Mouse (Mus musculus): ENCODE measurements around the gene Olfr6. TPM values are rescaled to one million over a fixed set of nuclear protein-coding genes. Genes with fewer than 3 reads are reported as not detected.
"Not testable (repeated sequence)": the region's sequence is repeated elsewhere in the genome, so short reads cannot be mapped to it uniquely, and the experiment has no call there.

The Olfr6 gene
- not detected in 2 replicates for polyA plus RNA-seq (2015; fragmentation: Nextera tagmentation; extraction: Ambion mirVana)

DNA sequence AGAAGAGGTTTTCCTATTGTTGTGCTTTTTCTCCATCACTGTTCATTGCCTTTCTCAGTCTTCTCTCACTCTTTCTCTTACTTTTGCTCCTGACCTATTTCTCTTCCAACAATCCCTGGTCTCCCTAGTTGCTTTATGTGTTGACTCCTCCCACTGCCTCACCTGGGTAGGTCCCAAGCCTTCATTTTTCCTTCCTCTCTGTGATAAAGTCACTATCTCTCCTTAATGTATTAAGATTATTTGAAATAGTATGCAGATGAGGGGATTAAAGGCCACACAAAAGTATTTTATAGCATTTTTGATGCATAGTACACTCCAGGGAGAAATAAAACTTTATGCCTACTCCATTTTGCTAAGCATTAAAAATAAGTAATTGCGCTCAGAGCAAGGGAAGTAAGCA, at the start of gene Olfr6:
TSS of gene Olfr6 (minus strand) at position 101 of the 400 bp plus-strand sequence.
- Histone ChIP-seq H3K27me3 (ENCODE audit: control insufficient read depth, insufficient read depth, low read length) (no peaks in the 10 kb centered on the region), H3K4me1 (ENCODE audit: control insufficient read depth, insufficient read depth, low read length) (no peaks in the 10 kb centered on the region), H3K27ac (ENCODE audit: low read length) (no peak within 1 kb of the TSS), H3K4me3 (ENCODE audit: low read length) (no peak within 1 kb of the TSS), H3K36me3 (ENCODE audit: control insufficient read depth, insufficient read depth) (no peaks in the 10 kb centered on the region), H3K9me3 (replicated peaks; ENCODE audit: control insufficient read depth, low read length) (no peaks in the 10 kb centered on the region), H3K4me2 (ENCODE audit: low read depth, low read length) (no peak within 1 kb of the TSS), H3K9ac (ENCODE audit: low read length) (no peak within 1 kb of the TSS)
- no peak for ATAC-seq (replicated peaks; ENCODE audit: extremely low read depth, insufficient read depth, low FRiP score)
- WGBS: 81% methylated on average over 1 of the region's 1 CpGs

DNA sequence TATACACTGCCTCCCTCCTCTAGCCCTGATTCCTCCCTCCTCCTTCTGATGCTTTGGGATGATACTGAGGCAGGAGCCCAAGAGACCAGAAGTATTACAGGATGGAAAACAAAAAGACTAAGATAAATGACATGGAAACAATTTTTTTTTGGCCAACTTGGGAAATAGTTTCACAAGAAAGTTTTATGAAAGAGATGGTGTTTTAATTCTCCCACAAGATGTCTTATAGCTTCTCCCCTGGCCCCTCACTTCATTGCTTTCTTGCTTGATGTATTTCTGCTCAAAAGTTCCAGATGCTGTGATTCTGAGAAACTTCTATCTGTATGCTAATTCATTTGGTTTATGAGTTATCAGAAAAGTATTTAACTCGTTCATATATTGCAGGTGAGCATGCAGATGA, 42.2 kb upstream of the Olfr6 start, which contains the start of gene Olfr2:
TSS of gene Olfr2 (minus strand) at position 101 of the 400 bp plus-strand sequence.
- H3K36me3 ChIP-seq (ENCODE audit: control insufficient read depth, insufficient read depth): no peaks in the 10 kb centered on the region
- no peaks in the 10 kb centered on the region for H3K27me3 ChIP-seq (ENCODE audit: control insufficient read depth, insufficient read depth, low read length)
- WGBS: 39% methylated on average over 1 of the region's 1 CpGs
- no peaks in the 10 kb centered on the region for H3K9me3 ChIP-seq (replicated peaks; ENCODE audit: control insufficient read depth, low read length)
- H3K9ac ChIP-seq (ENCODE audit: low read length): no peak within 1 kb of the TSS
- no peak within 1 kb of the TSS for H3K4me3 ChIP-seq (ENCODE audit: low read length)
- no peak within 1 kb of the TSS for H3K27ac ChIP-seq (ENCODE audit: low read length)
- no peak within 1 kb of the TSS for H3K4me2 ChIP-seq (ENCODE audit: low read depth, low read length)
- no peak for ATAC-seq (replicated peaks; ENCODE audit: extremely low read depth, insufficient read depth, low FRiP score)
- no peaks in the 10 kb centered on the region for H3K4me1 ChIP-seq (ENCODE audit: control insufficient read depth, insufficient read depth, low read length)

DNA sequence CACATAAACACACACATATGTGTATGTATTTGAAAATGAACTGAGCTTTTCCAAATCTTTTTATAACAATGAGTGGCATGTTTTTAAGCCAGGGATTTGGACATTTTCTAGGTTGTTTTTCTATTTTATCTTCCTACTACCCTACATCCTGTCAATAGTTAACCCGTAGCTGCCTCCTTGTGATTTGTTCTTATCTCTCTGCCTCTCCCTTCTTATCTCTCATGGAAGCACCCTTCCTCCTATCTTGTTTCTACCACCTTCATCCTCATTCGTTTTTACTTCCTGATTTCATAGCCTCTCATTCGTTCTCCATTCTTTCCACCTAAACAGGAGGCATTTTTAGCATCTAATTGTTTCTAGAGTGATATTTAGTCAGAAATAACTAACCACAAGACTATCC, 40.4 kb upstream of the Olfr6 start:
- ATAC-seq (replicated peaks; ENCODE audit: extremely low read depth, insufficient read depth, low FRiP score): no peak

DNA sequence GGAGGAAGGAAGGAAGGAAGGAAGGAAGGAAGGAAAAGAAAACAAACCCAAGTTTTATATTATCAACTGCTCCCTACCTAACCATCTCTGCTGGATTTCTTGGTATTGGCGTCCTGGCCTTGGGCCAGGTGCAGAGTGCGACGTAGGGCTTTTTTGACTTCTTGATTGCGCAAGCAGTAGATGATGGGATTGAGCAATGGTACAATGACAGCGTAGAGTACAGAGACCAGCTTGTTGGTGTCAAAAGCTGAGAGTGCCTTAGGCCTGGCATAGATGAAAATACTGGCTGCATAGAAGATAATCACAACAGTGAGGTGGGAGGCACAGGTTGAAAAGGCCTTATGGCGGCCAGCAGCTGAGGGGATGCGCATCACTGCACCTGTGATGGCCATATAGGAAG, 37.1 kb upstream of the Olfr6 start:
- Histone ChIP-seq H3K4me3 (ENCODE audit: low read length) (no peak overlapping the region), H3K4me2 (ENCODE audit: low read depth, low read length) (no peak overlapping the region), H3K9ac (ENCODE audit: low read length) (no peak overlapping the region), H3K36me3 (ENCODE audit: control insufficient read depth, insufficient read depth) (no peaks in the 10 kb centered on the region), H3K9me3 (replicated peaks; ENCODE audit: control insufficient read depth, low read length) (no peaks in the 10 kb centered on the region), H3K27ac (ENCODE audit: low read length) (no peak overlapping the region), H3K27me3 (ENCODE audit: control insufficient read depth, insufficient read depth, low read length) (no peaks in the 10 kb centered on the region), H3K4me1 (ENCODE audit: control insufficient read depth, insufficient read depth, low read length) (no peaks in the 10 kb centered on the region)
- 79% methylated on average over 7 of the region's 7 CpGs for WGBS
- ATAC-seq (replicated peaks; ENCODE audit: extremely low read depth, insufficient read depth, low FRiP score): no peak

More for the DNA sequence above, 40.4 kb upstream of the Olfr6 start:
- Histone ChIP-seq H3K4me2 (ENCODE audit: low read depth, low read length) (no peak overlapping the region), H3K9ac (ENCODE audit: low read length) (no peak overlapping the region), H3K27ac (ENCODE audit: low read length) (no peak overlapping the region), H3K4me3 (ENCODE audit: low read length) (no peak overlapping the region), H3K27me3 (ENCODE audit: control insufficient read depth, insufficient read depth, low read length) (no peaks in the 10 kb centered on the region), H3K36me3 (ENCODE audit: control insufficient read depth, insufficient read depth) (no peaks in the 10 kb centered on the region), H3K9me3 (replicated peaks; ENCODE audit: control insufficient read depth, low read length) (no peaks in the 10 kb centered on the region), H3K4me1 (ENCODE audit: control insufficient read depth, insufficient read depth, low read length) (no peaks in the 10 kb centered on the region)
- 19% methylated on average over 3 of the region's 3 CpGs for WGBS

DNA sequence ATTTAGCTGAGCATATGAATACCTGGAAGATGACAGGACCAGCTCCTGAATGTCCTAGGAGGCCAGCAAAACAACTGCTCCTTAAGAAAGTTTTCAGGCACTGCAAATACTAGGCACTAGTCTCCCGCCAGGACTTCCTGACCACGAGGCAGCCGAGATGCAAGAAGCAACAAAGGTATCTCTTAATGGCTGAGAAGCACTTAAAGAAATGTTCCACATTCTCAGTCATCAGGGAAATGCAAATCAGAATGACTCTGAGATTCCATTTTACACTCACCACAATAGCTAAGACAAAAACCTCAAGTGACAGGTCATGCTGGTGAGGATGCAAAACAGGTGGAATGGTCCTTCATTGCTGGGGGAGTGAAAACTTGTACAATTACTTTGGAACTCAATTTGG, 21.5 kb upstream of the Olfr6 start:
- H3K4me3 ChIP-seq (ENCODE audit: low read length): no peak overlapping the region
- H3K4me1 ChIP-seq (ENCODE audit: control insufficient read depth, insufficient read depth, low read length): no peaks in the 10 kb centered on the region
- WGBS: 81% methylated on average over 3 of the region's 3 CpGs
- H3K27me3 ChIP-seq (ENCODE audit: control insufficient read depth, insufficient read depth, low read length): no peaks in the 10 kb centered on the region
- no peak for ATAC-seq (replicated peaks; ENCODE audit: extremely low read depth, insufficient read depth, low FRiP score)
- H3K9me3 ChIP-seq (replicated peaks; ENCODE audit: control insufficient read depth, low read length): peaks cover 4% of the 10 kb centered on the region; the same call in 1 of the 2 replicates
- no peak overlapping the region for H3K4me2 ChIP-seq (ENCODE audit: low read depth, low read length)
- H3K36me3 ChIP-seq (ENCODE audit: control insufficient read depth, insufficient read depth): no peaks in the 10 kb centered on the region
- H3K9ac ChIP-seq (ENCODE audit: low read length): no peak overlapping the region
- no peak overlapping the region for H3K27ac ChIP-seq (ENCODE audit: low read length)

DNA sequence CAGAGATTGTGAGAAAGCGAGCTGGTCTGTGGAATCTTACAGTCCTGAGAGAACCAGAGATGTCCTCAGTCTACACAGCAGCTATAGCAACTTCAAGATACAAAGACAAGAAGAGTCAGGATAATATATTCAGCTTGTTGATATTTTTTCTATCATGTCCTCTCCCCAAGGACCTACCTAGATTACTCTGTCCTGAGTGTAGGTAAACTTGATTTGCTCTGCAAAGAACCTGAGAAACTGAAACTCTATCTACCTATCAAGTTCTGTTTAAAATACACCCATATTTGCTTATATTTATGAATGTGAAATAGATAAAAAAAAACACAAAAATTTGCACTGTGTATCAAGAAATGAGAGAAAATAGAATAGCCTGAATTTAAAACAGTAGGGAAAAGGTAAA, 11.6 kb upstream of the Olfr6 start, which contains the start of gene Olfr711:
TSS of gene Olfr711 (minus strand) at position 101 of the 400 bp plus-strand sequence.
- 53% methylated on average over 1 of the region's 1 CpGs for WGBS
- Histone ChIP-seq H3K36me3 (ENCODE audit: control insufficient read depth, insufficient read depth) (no peaks in the 10 kb centered on the region), H3K4me3 (ENCODE audit: low read length) (no peak within 1 kb of the TSS), H3K4me2 (ENCODE audit: low read depth, low read length) (no peak within 1 kb of the TSS), H3K27ac (ENCODE audit: low read length) (no peak within 1 kb of the TSS), H3K4me1 (ENCODE audit: control insufficient read depth, insufficient read depth, low read length) (no peaks in the 10 kb centered on the region), H3K27me3 (ENCODE audit: control insufficient read depth, insufficient read depth, low read length) (no peaks in the 10 kb centered on the region), H3K9me3 (replicated peaks; ENCODE audit: control insufficient read depth, low read length) (no peaks in the 10 kb centered on the region), H3K9ac (ENCODE audit: low read length) (no peak within 1 kb of the TSS)
- ATAC-seq (replicated peaks; ENCODE audit: extremely low read depth, insufficient read depth, low FRiP score): no peak

DNA sequence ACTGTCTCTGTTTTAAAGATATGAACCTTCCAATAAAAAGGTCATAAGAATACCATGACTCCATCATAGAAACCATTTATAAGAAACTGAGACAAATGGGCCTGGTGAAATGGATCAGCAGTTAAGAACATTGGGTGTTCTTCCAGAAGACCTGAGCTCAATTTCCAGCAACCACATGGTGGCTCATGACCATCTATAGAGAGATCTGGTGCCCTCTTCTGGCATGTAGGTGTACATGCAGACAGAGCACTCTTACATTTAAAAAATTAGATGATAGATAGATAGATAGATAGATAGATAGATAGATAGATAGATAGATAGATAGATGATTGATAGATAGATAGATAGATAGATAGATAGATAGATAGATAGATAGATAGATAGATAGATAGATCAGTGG, 3.8 kb upstream of the Olfr6 start:
- H3K27ac ChIP-seq (ENCODE audit: low read length); H3K36me3 ChIP-seq (ENCODE audit: control insufficient read depth, insufficient read depth); H3K9me3 ChIP-seq (replicated peaks; ENCODE audit: control insufficient read depth, low read length); H3K27me3 ChIP-seq (ENCODE audit: control insufficient read depth, insufficient read depth, low read length); H3K4me1 ChIP-seq (ENCODE audit: control insufficient read depth, insufficient read depth, low read length); H3K4me2 ChIP-seq (ENCODE audit: low read depth, low read length); ATAC-seq (replicated peaks; ENCODE audit: extremely low read depth, insufficient read depth, low FRiP score); H3K9ac ChIP-seq (ENCODE audit: low read length); H3K4me3 ChIP-seq (ENCODE audit: low read length): not testable (repeated sequence)

DNA sequence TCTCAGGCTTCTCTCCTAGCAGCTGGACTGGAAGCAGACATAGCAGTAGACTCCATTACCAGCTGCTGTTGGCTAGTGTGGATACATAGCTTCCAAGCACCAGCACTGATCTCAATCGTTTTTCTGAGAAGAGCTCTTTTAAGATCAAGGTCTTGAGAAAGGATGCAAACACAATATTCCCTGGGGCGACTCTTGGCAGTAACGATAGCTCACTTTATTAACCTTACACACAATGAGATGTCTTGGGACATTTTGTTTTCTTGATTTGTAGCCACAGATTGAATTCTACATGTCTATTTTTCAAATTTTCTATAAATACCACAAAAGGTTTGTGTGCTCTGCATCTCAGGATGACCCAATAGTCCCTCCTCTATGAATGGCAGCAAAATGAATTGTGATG, 15.5 kb downstream of the Olfr6 start, which contains the start of gene Olfr710:
TSS of gene Olfr710 (minus strand) at position 101 of the 400 bp plus-strand sequence.
- ATAC-seq (replicated peaks; ENCODE audit: extremely low read depth, insufficient read depth, low FRiP score): no peak
- Histone ChIP-seq H3K4me3 (ENCODE audit: low read length) (no peak within 1 kb of the TSS), H3K27ac (ENCODE audit: low read length) (no peak within 1 kb of the TSS), H3K36me3 (ENCODE audit: control insufficient read depth, insufficient read depth) (no peaks in the 10 kb centered on the region), H3K4me2 (ENCODE audit: low read depth, low read length) (no peak within 1 kb of the TSS), H3K4me1 (ENCODE audit: control insufficient read depth, insufficient read depth, low read length) (no peaks in the 10 kb centered on the region), H3K9me3 (replicated peaks; ENCODE audit: control insufficient read depth, low read length) (no peaks in the 10 kb centered on the region), H3K27me3 (ENCODE audit: control insufficient read depth, insufficient read depth, low read length) (no peaks in the 10 kb centered on the region), H3K9ac (ENCODE audit: low read length) (no peak within 1 kb of the TSS)
- WGBS: 60% methylated on average over 3 of the region's 3 CpGs

DNA sequence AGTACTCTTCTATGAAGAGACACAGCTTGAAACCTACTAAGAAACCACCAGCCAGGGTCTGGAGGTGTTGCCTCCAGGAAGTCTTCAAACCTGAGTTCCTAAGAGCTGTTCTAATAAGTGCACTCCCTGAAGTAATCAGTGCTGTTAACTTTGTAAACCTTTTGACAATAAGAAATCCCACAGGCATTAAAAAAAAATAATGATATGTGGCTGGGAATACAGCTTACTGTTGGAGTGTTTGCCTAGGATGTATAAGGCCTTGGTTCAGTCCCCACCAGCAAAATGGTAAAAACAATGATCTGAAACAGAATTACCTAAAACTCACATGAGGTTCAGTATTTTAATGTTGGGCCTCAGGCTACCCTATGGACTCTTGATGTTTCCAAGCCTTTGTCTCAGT, 31.6 kb downstream of the Olfr6 start, which contains the start of gene Olfr709-ps1:
TSS of gene Olfr709-ps1 (minus strand) at position 101 of the 400 bp plus-strand sequence.
- Histone ChIP-seq H3K27me3 (ENCODE audit: control insufficient read depth, insufficient read depth, low read length) (no peaks in the 10 kb centered on the region), H3K27ac (ENCODE audit: low read length) (no peak within 1 kb of the TSS), H3K4me3 (ENCODE audit: low read length) (no peak within 1 kb of the TSS), H3K36me3 (ENCODE audit: control insufficient read depth, insufficient read depth) (no peaks in the 10 kb centered on the region), H3K9ac (ENCODE audit: low read length) (no peak within 1 kb of the TSS), H3K9me3 (replicated peaks; ENCODE audit: control insufficient read depth, low read length) (no peaks in the 10 kb centered on the region; the same call in 1 of the 2 replicates), H3K4me2 (ENCODE audit: low read depth, low read length) (no peak within 1 kb of the TSS), H3K4me1 (ENCODE audit: control insufficient read depth, insufficient read depth, low read length) (no peaks in the 10 kb centered on the region)
- ATAC-seq (replicated peaks; ENCODE audit: extremely low read depth, insufficient read depth, low FRiP score): no peak

Measured in heart, embryonic 16.5 days (tissue).